Mouse (Mus musculus): ENCODE measurements around the gene 4933434E20Rik. TPM values are rescaled to one million over a fixed set of nuclear protein-coding genes. Genes with fewer than 3 reads are reported as not detected.

4933434E20Rik gene
- total and polyA plus RNA-seq, 3 experiments: 161 to 227 (median 184) TPM

- H3K27me3 ChIP-seq (ENCODE audit: control insufficient read depth in 1 of 2, insufficient read depth in 2 of 2, low read length in 2 of 2): no peaks in the 10 kb centered on the region
- no peak for DNase-seq (ENCODE audit: low read depth, low spot score)
- H3K9me3 ChIP-seq (replicated peaks; ENCODE audit: insufficient read depth, low read length): no peaks in the 10 kb centered on the region
- H3K4me1 ChIP-seq (ENCODE audit: control insufficient read depth in 1 of 2, insufficient read depth in 2 of 2, low read length in 2 of 2): peaks cover 0 to 7% of the 10 kb centered on the region in 2 experiments; a peak in 1 of 4 replicates
- no peaks in the 10 kb centered on the region; a peak in 2 of 4 replicates for H3K36me3 ChIP-seq (ENCODE audit: control insufficient read depth in 1 of 2, insufficient read depth in 2 of 2, low read length in 2 of 2)
- TF ChIP-seq ETS1 (IDR thresholded peaks at IDR 0.05; ENCODE audit: low read depth, low read length) (peak; percentile 52), POLR2AphosphoS2 (IDR thresholded peaks at IDR 0.05; ENCODE audit: low read length) (no peak), ZKSCAN1 (IDR thresholded peaks at IDR 0.05; ENCODE audit: low read depth, low read length) (no peak), GATA1 (IDR thresholded peaks at IDR 0.05; ENCODE audit: low read depth, low read length) (no peak), SIN3A (IDR thresholded peaks at IDR 0.05; ENCODE audit: low read length) (no peak), CHD1 (IDR thresholded peaks at IDR 0.05; ENCODE audit: low read depth, low read length) (no peak), MYC (IDR thresholded peaks at IDR 0.05; ENCODE audit: low read depth, low read length) (no peak), MYB (IDR thresholded peaks at IDR 0.05; ENCODE audit: low read depth, low read length) (no peak), RAD21 (IDR thresholded peaks at IDR 0.05; ENCODE audit: low read depth, low read length) (no peak), KAT2A (conservative IDR thresholded peaks at IDR 0.05; ENCODE audit: low read depth, low read length) (no peak), HCFC1 (IDR thresholded peaks at IDR 0.05; ENCODE audit: low read depth, low read length) (no peak), MEF2A (IDR thresholded peaks at IDR 0.05; ENCODE audit: extremely low read depth, insufficient replicate concordance, low read depth, low read length, poor library complexity, severe bottlenecking) (no peak), ZNF384 (IDR thresholded peaks at IDR 0.05; ENCODE audit: low read depth, low read length) (peak; percentile 75), ZC3H11A (IDR thresholded peaks at IDR 0.05; ENCODE audit: low read depth, low read length) (no peak), E2F4 (IDR thresholded peaks at IDR 0.05; ENCODE audit: borderline replicate concordance, low read depth, low read length) (no peak), UBTF (IDR thresholded peaks at IDR 0.05; ENCODE audit: borderline replicate concordance, insufficient read depth, low read depth, low read length) (no peak), CTCF (IDR thresholded peaks at IDR 0.05 in 2 of 3, conservative IDR thresholded peaks at IDR 0.05 in 1 of 3; ENCODE audit: control insufficient read depth in 1 of 3, insufficient read depth in 1 of 3, low read depth in 2 of 3, low read length in 3 of 3, poor library complexity in 1 of 3, severe bottlenecking in 1 of 3) (no peak)
- no peak within 1 kb of the TSS for H3K9ac ChIP-seq (ENCODE audit: control insufficient read depth, low read depth, low read length, poor library complexity, severe bottlenecking)
- H3K27ac ChIP-seq (ENCODE audit: control insufficient read depth, low read depth, low read length): no peak within 1 kb of the TSS
- no peak within 1 kb of the TSS for H3K4me3 ChIP-seq (ENCODE audit: control insufficient read depth in 1 of 2, insufficient read depth in 1 of 2, low read depth in 2 of 2, low read length in 2 of 2)
- no peaks in the 10 kb centered on the region for H3K79me2 ChIP-seq (ENCODE audit: control insufficient read depth, insufficient read depth, low read length, poor library complexity)
Observed at GRCm38 (mm10) chr3:90072294-90072693, 20.9 kb downstream of the 4933434E20Rik start, which contains the start of gene Tpm3. Gene Tpm3, plus strand, starts transcription at chr3:90072649.

- peaks cover 20% of the 10 kb centered on the region for H3K79me2 ChIP-seq (ENCODE audit: control insufficient read depth, insufficient read depth, low read length, poor library complexity)
- DNase-seq (ENCODE audit: low read depth, low spot score): peak; percentile 95
Observed at GRCm38 (mm10) chr3:90076921-90077716, 25.7 kb downstream of the 4933434E20Rik start.

More at GRCm38 (mm10) chr3:90076921-90077716, 25.7 kb downstream of the 4933434E20Rik start:
- no peak for TF ChIP-seq GATA1 (IDR thresholded peaks at IDR 0.05; ENCODE audit: low read depth, low read length)
- TF ChIP-seq HCFC1 (IDR thresholded peaks at IDR 0.05; ENCODE audit: low read depth, low read length): 0 out of 2 replicates have a peak, but pooled peaks have one; percentile 49
- peak; percentile 89 for TF ChIP-seq SIN3A (IDR thresholded peaks at IDR 0.05; ENCODE audit: low read length)
- TF ChIP-seq ZNF384 (IDR thresholded peaks at IDR 0.05; ENCODE audit: low read depth, low read length): peak; percentile 59; the same call in 1 of the 2 replicates
- peak; percentile 88 for TF ChIP-seq ZC3H11A (IDR thresholded peaks at IDR 0.05; ENCODE audit: low read depth, low read length)
- no peak for TF ChIP-seq E2F4 (IDR thresholded peaks at IDR 0.05; ENCODE audit: borderline replicate concordance, low read depth, low read length)
- TF ChIP-seq BHLHE40 (IDR thresholded peaks at IDR 0.05; ENCODE audit: borderline replicate concordance, low read depth, low read length): peak; percentile 41; the same call in 1 of the 2 replicates
- TF ChIP-seq SMC3 (IDR thresholded peaks at IDR 0.05; ENCODE audit: low read depth, low read length): peak; percentile 81
- TF ChIP-seq UBTF (IDR thresholded peaks at IDR 0.05; ENCODE audit: borderline replicate concordance, insufficient read depth, low read depth, low read length): no peak
- TF ChIP-seq ETS1 (IDR thresholded peaks at IDR 0.05; ENCODE audit: low read depth, low read length): peak; percentile 45; the same call in 1 of the 2 replicates
- TF ChIP-seq MAX (IDR thresholded peaks at IDR 0.05; ENCODE audit: low read length): no peak
- 0 out of 2 replicates have a peak, but pooled peaks have one; percentile 61 for TF ChIP-seq MYC (IDR thresholded peaks at IDR 0.05; ENCODE audit: low read depth, low read length)
- TF ChIP-seq ZMIZ1 (IDR thresholded peaks at IDR 0.05; ENCODE audit: low read depth, low read length): no peak
- peak; percentile 89 to 99 (median 94) for TF ChIP-seq CTCF (IDR thresholded peaks at IDR 0.05 in 2 of 3, conservative IDR thresholded peaks at IDR 0.05 in 1 of 3; ENCODE audit: control insufficient read depth in 1 of 3, insufficient read depth in 1 of 3, low read depth in 2 of 3, low read length in 3 of 3, poor library complexity in 1 of 3, severe bottlenecking in 1 of 3)
- peak; percentile 97 for TF ChIP-seq RAD21 (IDR thresholded peaks at IDR 0.05; ENCODE audit: low read depth, low read length)
- H3K4me3 ChIP-seq (ENCODE audit: control insufficient read depth in 1 of 2, insufficient read depth in 1 of 2, low read depth in 2 of 2, low read length in 2 of 2): peak overlapping the region in 1 of 2 experiments; percentile 19; a peak in 1 of 4 replicates
- no peak overlapping the region for H3K9ac ChIP-seq (ENCODE audit: control insufficient read depth, low read depth, low read length, poor library complexity, severe bottlenecking)
- peaks cover 9 to 19% of the 10 kb centered on the region in 2 experiments for H3K4me1 ChIP-seq (ENCODE audit: control insufficient read depth in 1 of 2, insufficient read depth in 2 of 2, low read length in 2 of 2)
- no peak overlapping the region for H3K27ac ChIP-seq (ENCODE audit: control insufficient read depth, low read depth, low read length)
- no peaks in the 10 kb centered on the region for H3K9me3 ChIP-seq (replicated peaks; ENCODE audit: insufficient read depth, low read length)
- H3K27me3 ChIP-seq (ENCODE audit: control insufficient read depth in 1 of 2, insufficient read depth in 2 of 2, low read length in 2 of 2): no peaks in the 10 kb centered on the region
- peaks cover 0 to 12% of the 10 kb centered on the region in 2 experiments; a peak in 2 of 4 replicates for H3K36me3 ChIP-seq (ENCODE audit: control insufficient read depth in 1 of 2, insufficient read depth in 2 of 2, low read length in 2 of 2)

All from MEL (cell line).